Mouse (Mus musculus): ENCODE results near the gene Uap1.
A peak's percentile ranks its signal among the peaks of the same experiment; 100 is the strongest.
"Not testable (repeated sequence)": the region's sequence is repeated elsewhere in the genome, so short reads cannot be mapped to it uniquely, and the experiment has no call there.

Uap1 gene

GRCm38 (mm10) chr1:170110516-170111332 lies 64.0 kb downstream of the Uap1 start, which contains the start of gene Ddr2:
Ddr2 (minus strand) TSS chr1:170110762.
- peak; percentile 29 for DNase-seq

GRCm38 (mm10) chr1:170109776-170110515 lies 64.8 kb downstream of the Uap1 start:
- no peak for DNase-seq

GRCm38 (mm10) chr1:170102814-170103213 lies 71.9 kb downstream of the Uap1 start:
- not testable (repeated sequence) for DNase-seq

Data from kidney, adult 9 months (tissue).